Mouse (Mus musculus): ENCODE measurements at regions not wholly inside any gene's neighbourhood (a gene's known extent, or its start where the extent isn't known, plus 50 kb on each side); places are given as distances from the start of the nearest gene placed in this dataset.

DNA sequence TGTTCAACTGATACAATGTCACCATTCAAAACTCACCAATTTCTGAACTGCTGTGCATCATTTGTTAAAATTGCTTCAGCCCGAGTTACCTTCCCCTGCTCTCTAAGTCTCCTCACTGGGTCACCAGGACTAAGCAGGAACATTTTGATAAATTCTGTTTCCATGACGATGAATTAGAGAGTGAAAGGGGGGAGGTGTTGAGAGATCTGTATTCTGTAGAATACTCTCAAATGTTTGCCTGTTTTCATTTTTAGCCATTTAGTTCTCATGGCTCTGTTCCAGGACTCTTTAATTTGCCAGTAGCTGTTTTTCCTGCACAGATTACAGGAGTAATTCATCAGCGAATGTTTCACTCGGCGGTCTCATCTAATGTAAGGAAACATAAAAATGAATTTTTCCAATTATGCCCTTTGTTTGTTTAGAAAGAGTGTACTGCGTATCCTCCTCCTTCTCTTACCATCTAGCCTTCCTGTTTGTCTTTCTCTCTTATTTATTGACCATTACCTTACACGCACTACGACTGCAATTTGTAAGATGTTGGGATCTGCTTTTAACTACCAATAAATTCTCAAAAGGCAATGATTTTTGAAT, 879.3 kb downstream of the Diaph3 start:
- no peak for TF ChIP-seq CTCF (IDR thresholded peaks at IDR 0.05 in 2 of 3, conservative IDR thresholded peaks at IDR 0.05 in 1 of 3; ENCODE audit: control insufficient read depth in 1 of 3, insufficient read depth in 1 of 3, low read depth in 2 of 3, low read length in 3 of 3, poor library complexity in 1 of 3, severe bottlenecking in 1 of 3)
- no peak for TF ChIP-seq EP300 (IDR thresholded peaks at IDR 0.05; ENCODE audit: low read depth in 1 of 2, low read length in 2 of 2)
- TF ChIP-seq SMC3 (IDR thresholded peaks at IDR 0.05; ENCODE audit: low read depth, low read length) = no peak
- no peak for TF ChIP-seq MXI1 (IDR thresholded peaks at IDR 0.05; ENCODE audit: low read depth, low read length)
- TF ChIP-seq KAT2A (conservative IDR thresholded peaks at IDR 0.05; ENCODE audit: low read depth, low read length) = no peak
- no peak for TF ChIP-seq POLR2AphosphoS2 (IDR thresholded peaks at IDR 0.05; ENCODE audit: low read length)
- TF ChIP-seq MAX (IDR thresholded peaks at IDR 0.05; ENCODE audit: low read length) = no peak
- no peak for TF ChIP-seq TCF12 (IDR thresholded peaks at IDR 0.05; ENCODE audit: low read depth, low read length)
- no peak for TF ChIP-seq CHD2 (IDR thresholded peaks at IDR 0.05; ENCODE audit: low read length)
- no peak for TF ChIP-seq TBP (IDR thresholded peaks at IDR 0.05; ENCODE audit: low read depth, low read length)
- no peak for TF ChIP-seq POLR2A (IDR thresholded peaks at IDR 0.05; ENCODE audit: control insufficient read depth in 1 of 2, insufficient read depth in 1 of 2, low read depth in 1 of 2, low read length in 2 of 2, poor library complexity in 1 of 2)
- no peak for TF ChIP-seq RAD21 (IDR thresholded peaks at IDR 0.05; ENCODE audit: low read depth, low read length)

Data from MEL (cell line).